Mouse (Mus musculus) gastrocnemius, postnatal 14 days (tissue): ENCODE measurements around the gene Cd164l2. TPM values are rescaled to one million over a fixed set of nuclear protein-coding genes. Genes with fewer than 3 reads are reported as not detected.

Experiments
- DNase-seq: peaks from one replicate; pipeline ENCODE4 v3.0.0; 2021; ENCODE audit warnings: mixed read lengths
- intact Hi-C: fragments of 180-260 bp; cut with DNase I; formaldehyde crosslinking; loops from one replicate; pipeline ENCODE4 v1.15.1; 2025; ENCODE audit warnings: low total_unique reads
- total RNA-seq, 2 experiments: library from RNA; stranded (reverse); gene quantifications; 2 replicates each; pipeline ENCODE4 v1.2.3; 2021

The Cd164l2 gene
- total RNA-seq, 2 experiments from 2014 or later: not detected

GRCm38 (mm10) chr4:133212562-133213267, 784 bp downstream of the Cd164l2 start:
- intact Hi-C loops: no loop called here
- peak; percentile 82 for DNase-seq

GRCm38 (mm10) chr4:133213268-133213590, 1.3 kb downstream of the Cd164l2 start:
- DNase-seq: no peak
- intact Hi-C loops: no loop called here

GRCm38 (mm10) chr4:133213661-133214060, 1.7 kb downstream of the Cd164l2 start:
- no peak for DNase-seq

GRCm38 (mm10) chr4:133217641-133218040, 5.7 kb downstream of the Cd164l2 start:
- no peak for DNase-seq
- intact Hi-C loops: loop anchor here (5.0 kb wide), 1 partner anchor 80 kb away; no protein-coding TSS in a partner anchor

More at GRCm38 (mm10) chr4:133213661-133214060, 1.7 kb downstream of the Cd164l2 start:
- intact Hi-C loops: no loop called here

GRCm38 (mm10) chr4:133218745-133219144, 6.8 kb downstream of the Cd164l2 start:
- DNase-seq: no peak
- intact Hi-C loops: loop anchor here (5.0 kb wide), 1 partner anchor 79 kb away; no protein-coding TSS in a partner anchor

- intact Hi-C loops: loop anchor here (10.0 kb wide), 1 partner anchor 204 kb away; no protein-coding TSS in a partner anchor
- no peak for DNase-seq
Observed at GRCm38 (mm10) chr4:133220656-133221055, 8.7 kb downstream of the Cd164l2 start.

GRCm38 (mm10) chr4:133221701-133222100, 9.8 kb downstream of the Cd164l2 start:
- DNase-seq: no peak
- intact Hi-C loops: loop anchor here (10.0 kb wide), 1 partner anchor 203 kb away; no protein-coding TSS in a partner anchor

GRCm38 (mm10) chr4:133223875-133224274, 11.9 kb downstream of the Cd164l2 start:
- no peak for DNase-seq
- intact Hi-C loops: loop anchor here (10.0 kb wide), 1 partner anchor 201 kb away; no protein-coding TSS in a partner anchor

- DNase-seq: peak; percentile 44
- intact Hi-C loops: loop anchor here (10.0 kb wide), 1 partner anchor 199 kb away; no protein-coding TSS in a partner anchor
Observed at GRCm38 (mm10) chr4:133226073-133226472, 14.1 kb downstream of the Cd164l2 start.

- no peak for DNase-seq
- intact Hi-C loops: loop anchor here (10.0 kb wide), 1 partner anchor 197 kb away; no protein-coding TSS in a partner anchor
Observed at GRCm38 (mm10) chr4:133227636-133228035, 15.7 kb downstream of the Cd164l2 start.

GRCm38 (mm10) chr4:133229582-133229981, 17.7 kb downstream of the Cd164l2 start:
- DNase-seq: no peak
- intact Hi-C loops: loop anchor here (10.0 kb wide), 1 partner anchor 195 kb away; no protein-coding TSS in a partner anchor

- intact Hi-C loops: loop anchor here (5.0 kb wide), 1 partner anchor 64 kb away; no protein-coding TSS in a partner anchor
- DNase-seq: no peak
Observed at GRCm38 (mm10) chr4:133233285-133233976, 21.5 kb downstream of the Cd164l2 start.

- intact Hi-C loops: loop anchor here (5.0 kb wide), 1 partner anchor 63 kb away; no protein-coding TSS in a partner anchor
Observed at GRCm38 (mm10) chr4:133234771-133235170, 22.8 kb downstream of the Cd164l2 start.

GRCm38 (mm10) chr4:133235415-133235814, 23.5 kb downstream of the Cd164l2 start:
- no peak for DNase-seq

More at GRCm38 (mm10) chr4:133234771-133235170, 22.8 kb downstream of the Cd164l2 start:
- no peak for DNase-seq

GRCm38 (mm10) chr4:133237911-133238310, 26.0 kb downstream of the Cd164l2 start:
- DNase-seq: no peak
- intact Hi-C loops: no loop called here

More at GRCm38 (mm10) chr4:133235415-133235814, 23.5 kb downstream of the Cd164l2 start:
- intact Hi-C loops: no loop called here

- intact Hi-C loops: no loop called here
- peak; percentile 82 for DNase-seq
Observed at GRCm38 (mm10) chr4:133240490-133240921, 28.6 kb downstream of the Cd164l2 start, which contains the start of gene Map3k6. Map3k6 (plus strand) TSS chr4:133240818.

GRCm38 (mm10) chr4:133240934-133241908, 29.3 kb downstream of the Cd164l2 start:
- DNase-seq: peak; percentile 90
- intact Hi-C loops: no loop called here

GRCm38 (mm10) chr4:133241910-133242309, 30.0 kb downstream of the Cd164l2 start:
- intact Hi-C loops: no loop called here

GRCm38 (mm10) chr4:133242710-133243109, 30.8 kb downstream of the Cd164l2 start:
- intact Hi-C loops: no loop called here
- no peak for DNase-seq

More at GRCm38 (mm10) chr4:133241910-133242309, 30.0 kb downstream of the Cd164l2 start:
- no peak for DNase-seq
